Mouse (Mus musculus) C2C12 (cell line): ENCODE measurements around the gene Slc5a11.

Experiments
- CTCF ChIP-seq: IDR thresholded peaks from one replicate; pipeline ENCODE4 v1.5.1; 2011; ENCODE audit not compliant: control insufficient read depth, insufficient read depth, insufficient read length
- MYOD1 ChIP-seq: IDR thresholded peaks from one replicate; pipeline ENCODE4 v1.6.1; 2011; ENCODE audit warnings: low read depth; ENCODE audit not compliant: control insufficient read depth, insufficient read length
- USF1 ChIP-seq: IDR thresholded peaks from one replicate; pipeline ENCODE4 v1.6.1; 2011; ENCODE audit warnings: low read depth, mild to moderate bottlenecking, control low read depth, moderate library complexity

DNA sequence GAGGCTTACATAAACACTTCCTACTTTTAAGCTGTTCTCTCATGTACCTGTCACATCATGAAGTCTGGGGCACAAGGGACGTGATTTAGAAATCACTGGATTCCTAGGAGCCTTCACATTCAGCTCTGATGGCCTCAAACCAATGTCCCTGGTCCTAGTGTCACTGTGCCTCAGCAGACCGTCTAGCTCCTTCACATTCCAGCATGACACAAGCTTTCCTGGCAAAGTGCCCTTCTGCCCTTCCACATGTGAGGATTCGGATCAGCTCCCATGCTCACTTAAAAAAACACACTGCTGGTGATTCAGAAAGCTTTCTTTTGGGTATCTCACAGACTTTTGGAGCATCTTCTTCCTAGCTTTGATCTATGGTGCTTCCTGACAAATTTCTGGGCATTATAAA lies 83.6 kb downstream of the Slc5a11 start:
- TF ChIP-seq CTCF (no peak), USF1 (no peak), MYOD1 (no peak)
